Mouse (Mus musculus): ENCODE results near the gene Olfr859. TPM values are rescaled to one million over a fixed set of nuclear protein-coding genes. Genes with fewer than 3 reads are reported as not detected.
"Not testable (repeated sequence)": the region's sequence is repeated elsewhere in the genome, so short reads cannot be mapped to it uniquely, and the experiment has no call there.

Olfr859 gene
- not detected for total RNA-seq (2021)

- not testable (repeated sequence) for DNase-seq
Observed at GRCm38 (mm10) chr9:19804606-19805005, at the start of gene Olfr859. TSS of gene Olfr859 (plus strand) at chr9:19804906.

- DNase-seq = no peak
Observed at GRCm38 (mm10) chr9:19769136-19769535, 35.6 kb upstream of the Olfr859 start.

GRCm38 (mm10) chr9:19769701-19770100 is 35.0 kb upstream of the Olfr859 start:
- DNase-seq = no peak

GRCm38 (mm10) chr9:19779983-19780382 is 24.7 kb upstream of the Olfr859 start, which contains the start of gene Olfr58:
TSS of gene Olfr58 (plus strand) at chr9:19780283.
- DNase-seq = no peak

GRCm38 (mm10) chr9:19803000-19803399 is 1.7 kb upstream of the Olfr859 start:
- DNase-seq = no peak

GRCm38 (mm10) chr9:19849647-19850046 is 44.9 kb downstream of the Olfr859 start, which contains the start of gene Olfr860:
TSS of gene Olfr860 (minus strand) at chr9:19849747.
- DNase-seq = no peak

Other genes starting within 250 kb of the Olfr859 start
- gene Olfr854, start 237.5 kb upstream of the Olfr859 start, total RNA-seq (2021) = not detected
- gene Olfr855, start 222.3 kb upstream of the Olfr859 start, total RNA-seq (2021) = not detected
- gene Zfp317, start 182.8 kb upstream of the Olfr859 start, total RNA-seq (2021) = 10 to 100 TPM; 14.7 to 17.0 TPM
- gene Olfr857, start 95.5 kb upstream of the Olfr859 start, total RNA-seq (2021) = not detected
- gene Olfr58, start 24.6 kb upstream of the Olfr859 start, total RNA-seq (2021) = not detected
- not detected for gene Olfr860, start 44.8 kb downstream of the Olfr859 start, total RNA-seq (2021)
- not detected for gene Olfr862, start 83.1 kb downstream of the Olfr859 start, total RNA-seq (2021)
- gene Olfr77, start 112.0 kb downstream of the Olfr859 start, total RNA-seq (2021) = not detected
- not detected for gene Olfr866, start 223.1 kb downstream of the Olfr859 start, total RNA-seq (2021)